Mouse (Mus musculus): ENCODE data around the gene Ern2. TPM values are rescaled to one million over a fixed set of nuclear protein-coding genes. Genes with fewer than 3 reads are reported as not detected.

Gene Ern2
- polyA plus RNA-seq, 1 experiment: 1.4 TPM

GRCm38 (mm10) chr7:122158915-122159902 is 26.8 kb downstream of the Ern2 start, which contains the start of gene Plk1:
Gene Plk1 (plus strand): TSS chr7:122159439.
- DNase-seq (ENCODE audit: low spot score): peak; percentile 54

GRCm38 (mm10) chr7:122158488-122158887 is 27.5 kb downstream of the Ern2 start:
- no peak for DNase-seq (ENCODE audit: low spot score)

GRCm38 (mm10) chr7:122152473-122152872 is 33.5 kb downstream of the Ern2 start:
- no peak for DNase-seq (ENCODE audit: low spot score)

- no peak for DNase-seq (ENCODE audit: low spot score)
These were observed 45.0 kb downstream of the Ern2 start for GRCm38 (mm10) chr7:122140991-122141390.

GRCm38 (mm10) chr7:122138190-122138589 is 47.8 kb downstream of the Ern2 start:
- no peak for DNase-seq (ENCODE audit: low spot score)

- DNase-seq (ENCODE audit: low spot score): no peak
These were observed 48.9 kb downstream of the Ern2 start for GRCm38 (mm10) chr7:122137071-122137470.

- DNase-seq (ENCODE audit: low spot score): no peak
These were observed 50.9 kb downstream of the Ern2 start for GRCm38 (mm10) chr7:122135070-122135469.

GRCm38 (mm10) chr7:122133338-122133625 is 52.7 kb downstream of the Ern2 start:
- no peak for DNase-seq (ENCODE audit: low spot score)

- peak; percentile 97 for DNase-seq (ENCODE audit: low spot score)
These were observed 53.3 kb downstream of the Ern2 start, which contains the start of the genes Palb2 and Dctn5 for GRCm38 (mm10) chr7:122132497-122133337. Gene Palb2 (minus strand): TSS chr7:122132985. Gene Dctn5 (plus strand): TSS chr7:122133041.

- DNase-seq (ENCODE audit: low spot score): no peak
These were observed 54.2 kb downstream of the Ern2 start for GRCm38 (mm10) chr7:122131834-122132233.

GRCm38 (mm10) chr7:122126946-122127345 is 59.1 kb downstream of the Ern2 start:
- no peak for DNase-seq (ENCODE audit: low spot score)

- DNase-seq (ENCODE audit: low spot score): no peak
These were observed 60.4 kb downstream of the Ern2 start for GRCm38 (mm10) chr7:122125636-122126035.

- no peak for DNase-seq (ENCODE audit: low spot score)
These were observed 62.5 kb downstream of the Ern2 start for GRCm38 (mm10) chr7:122123518-122123917.

Other genes starting within 250 kb of the Ern2 start
- gene Cog7, start 204.5 kb downstream of the Ern2 start, polyA plus RNA-seq (2012; rRNA removed): 21.8 and 23.7 TPM in 2 replicates
- gene Gga2, start 165.0 kb downstream of the Ern2 start, polyA plus RNA-seq (2012; rRNA removed): 62.1 and 62.7 TPM in 2 replicates
- 25.0 and 29.8 TPM in 2 replicates for gene Ubfd1, start 119.0 kb downstream of the Ern2 start, polyA plus RNA-seq (2012; rRNA removed)
- 9.6 and 10.8 TPM in 2 replicates for gene Ears2, start 118.9 kb downstream of the Ern2 start, polyA plus RNA-seq (2012; rRNA removed)
- 139 and 155 TPM in 2 replicates for gene Ndufab1, start 84.3 kb downstream of the Ern2 start, polyA plus RNA-seq (2012; rRNA removed)
- 2.1 and 2.4 TPM in 2 replicates for gene Palb2, start 53.2 kb downstream of the Ern2 start, polyA plus RNA-seq (2012; rRNA removed)
- 71.2 and 84.0 TPM in 2 replicates for gene Dctn5, start 53.2 kb downstream of the Ern2 start, polyA plus RNA-seq (2012; rRNA removed)
- 2.0 and 3.0 TPM in 2 replicates for gene Plk1, start 26.8 kb downstream of the Ern2 start, polyA plus RNA-seq (2012; rRNA removed)
- 10.8 and 13.2 TPM in 2 replicates for gene Chp2, start 33.3 kb upstream of the Ern2 start, polyA plus RNA-seq (2012; rRNA removed)
- gene Prkcb, start 102.5 kb upstream of the Ern2 start, polyA plus RNA-seq (2012; rRNA removed): 121 and 158 TPM in 2 replicates